Mouse (Mus musculus) embryonic fibroblast, embryonic 13.5 days (primary cell): Measurements from ENCODE around the gene Ccdc116. TPM values are rescaled to one million over a fixed set of nuclear protein-coding genes. Genes with fewer than 3 reads are reported as not detected.

ENCODE experiments used
- H3K27ac ChIP-seq: 2 replicates; pipeline ENCODE4 v1.5.1; 2012; ENCODE audit warnings: low read length, control low read depth, inconsistent platforms; ENCODE audit not compliant: insufficient read depth
- H3K4me1 ChIP-seq: 2 replicates; pipeline ENCODE4 v1.6.1; 2011; ENCODE audit warnings: low read length; ENCODE audit not compliant: control insufficient read depth, insufficient read depth
- H3K4me3 ChIP-seq: 2 replicates; pipeline ENCODE4 v1.5.1; 2011; ENCODE audit warnings: mild to moderate bottlenecking, control low read depth, low read length; ENCODE audit not compliant: insufficient read depth
- CTCF ChIP-seq: IDR thresholded peaks from 2 replicates; pipeline ENCODE4 v1.5.1; 2011; ENCODE audit warnings: mild to moderate bottlenecking, control low read depth, low read length, moderate library complexity, borderline replicate concordance; ENCODE audit not compliant: insufficient read depth
- POLR2A ChIP-seq: IDR thresholded peaks from 2 replicates; pipeline ENCODE4 v1.6.1; 2011; ENCODE audit warnings: low read depth, mild to moderate bottlenecking, control low read depth, low read length, moderate library complexity
- polyA plus RNA-seq: library from polyadenylated mRNA; stranded (reverse); fragments of >200 nt; gene quantifications from 2 replicates; pipeline ENCODE4 v1.2.4, GENCODE M21; 2011; ENCODE audit warnings: low read depth; ENCODE audit not compliant: missing spikeins, insufficient read length

The Ccdc116 gene
- polyA plus RNA-seq, 1 experiment = 0.97 TPM

DNA sequence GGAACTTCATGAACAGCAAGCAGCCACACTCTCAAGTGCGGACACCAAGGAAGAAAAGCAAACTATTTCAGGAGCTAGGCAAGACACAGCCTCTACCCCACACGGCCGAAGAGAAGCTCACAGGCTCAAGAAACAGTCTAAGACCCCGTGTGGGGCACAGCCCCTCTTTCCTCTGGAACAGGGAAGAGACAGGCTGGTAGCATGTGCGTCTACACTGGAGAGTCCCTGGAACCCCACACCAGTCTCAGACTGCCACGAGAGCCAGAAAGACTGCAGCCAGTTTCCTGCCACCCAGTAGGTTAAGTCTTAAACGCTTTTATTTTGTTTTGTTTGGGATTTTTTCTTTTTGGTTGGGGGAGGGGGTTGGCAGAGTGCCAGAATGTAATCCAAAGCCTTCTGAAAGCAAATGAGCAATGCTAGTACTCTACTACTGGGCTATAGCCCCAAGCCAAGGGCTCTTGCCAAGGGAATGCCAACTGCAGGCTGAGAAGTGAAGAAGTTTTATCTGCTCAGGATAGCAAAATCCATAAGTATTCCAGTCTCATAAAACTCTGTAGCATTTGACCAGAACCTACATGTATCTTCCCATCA, 44.3 kb downstream of the Ccdc116 start:
- no peak overlapping the region for H3K27ac ChIP-seq

DNA sequence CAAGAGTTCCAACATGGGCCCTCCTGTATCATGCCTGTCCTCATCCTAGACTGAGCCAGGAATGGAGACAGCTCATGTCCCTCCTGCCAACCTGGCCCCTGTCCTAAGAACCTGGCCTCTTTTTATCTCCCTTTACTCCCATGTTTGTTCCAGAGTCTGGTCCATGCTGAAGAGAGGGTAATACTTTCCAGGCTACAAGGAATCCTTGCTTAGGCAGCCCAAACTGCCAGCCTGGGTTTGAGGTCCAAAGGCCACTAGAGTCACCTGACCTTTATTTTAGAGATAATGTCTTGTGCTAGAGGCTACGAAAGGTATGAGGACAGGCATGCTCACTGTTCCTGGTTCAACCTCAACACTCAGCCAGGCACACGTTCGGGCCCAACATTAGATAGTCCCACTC, 50.1 kb downstream of the Ccdc116 start:
- Histone ChIP-seq H3K27ac (no peak overlapping the region), H3K4me1 (no peaks in the 10 kb centered on the region), H3K4me3 (no peak overlapping the region)
- TF ChIP-seq CTCF (no peak), POLR2A (no peak)

More for the DNA sequence above, 44.3 kb downstream of the Ccdc116 start:
- Histone ChIP-seq H3K4me1 (no peaks in the 10 kb centered on the region), H3K4me3 (no peak overlapping the region)
- TF ChIP-seq POLR2A (no peak), CTCF (no peak)

Other genes starting within 250 kb of the Ccdc116 start
- gene Mapk1, start 163.8 kb downstream of the Ccdc116 start, polyA plus RNA-seq = 230 and 254 TPM in 2 replicates
- 1.0 and 2.2 TPM in 2 replicates for gene Ypel1, start 77.5 kb downstream of the Ccdc116 start, polyA plus RNA-seq
- gene Ppil2, start 36.0 kb downstream of the Ccdc116 start, polyA plus RNA-seq = 82.6 and 97.5 TPM in 2 replicates
- gene 2610318N02Rik, start 22.1 kb downstream of the Ccdc116 start, polyA plus RNA-seq = 5.4 and 6.3 TPM in 2 replicates
- gene Sdf2l1, start 14.8 kb downstream of the Ccdc116 start, polyA plus RNA-seq = 17.0 and 23.2 TPM in 2 replicates
- gene Ydjc, start 2.6 kb downstream of the Ccdc116 start, polyA plus RNA-seq = 5.9 and 9.5 TPM in 2 replicates
- gene Ube2l3, start 55.4 kb upstream of the Ccdc116 start, polyA plus RNA-seq = 163 and 173 TPM in 2 replicates
- gene Rimbp3, start 61.4 kb upstream of the Ccdc116 start, polyA plus RNA-seq = not detected in 2 replicates
- gene Hic2, start 86.3 kb upstream of the Ccdc116 start, polyA plus RNA-seq = 1.5 and 2.8 TPM in 2 replicates
- 1.5 and 4.5 TPM in 2 replicates for gene Tmem191c, start 128.8 kb upstream of the Ccdc116 start, polyA plus RNA-seq
- not detected in 2 replicates for gene Serpind1, start 184.1 kb upstream of the Ccdc116 start, polyA plus RNA-seq